Mouse (Mus musculus) adrenal gland, postnatal 14 days (tissue): ENCODE measurements at regions not wholly inside any gene's neighbourhood (a gene's known extent, or its start where the extent isn't known, plus 50 kb on each side); places are given as distances from the start of the nearest gene placed in this dataset.

ENCODE experiments used
- DNase-seq: peaks from one replicate; pipeline ENCODE4 v3.0.0; 2021; ENCODE audit warnings: mixed read lengths

DNA sequence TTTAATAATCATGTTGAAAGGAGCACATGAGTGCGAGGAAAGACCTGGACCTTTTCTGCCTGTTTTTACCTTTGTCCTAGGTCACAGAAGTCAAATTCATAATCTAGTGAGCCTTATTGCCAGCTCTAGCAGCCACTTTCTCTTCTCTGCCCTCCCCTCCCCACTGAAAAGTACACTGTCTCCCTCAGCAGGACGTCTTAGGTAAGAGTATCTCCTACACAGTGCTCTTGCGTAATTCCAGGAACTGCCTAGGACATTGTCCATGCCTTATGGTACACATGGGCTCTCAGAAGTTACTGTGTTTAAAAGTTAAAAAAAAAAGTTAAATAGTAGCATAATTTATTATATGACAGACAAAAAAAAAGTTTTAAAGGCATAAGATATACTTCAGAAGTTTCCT, 100.7 kb upstream of the Irak1bp1 start:
- no peak for DNase-seq

DNA sequence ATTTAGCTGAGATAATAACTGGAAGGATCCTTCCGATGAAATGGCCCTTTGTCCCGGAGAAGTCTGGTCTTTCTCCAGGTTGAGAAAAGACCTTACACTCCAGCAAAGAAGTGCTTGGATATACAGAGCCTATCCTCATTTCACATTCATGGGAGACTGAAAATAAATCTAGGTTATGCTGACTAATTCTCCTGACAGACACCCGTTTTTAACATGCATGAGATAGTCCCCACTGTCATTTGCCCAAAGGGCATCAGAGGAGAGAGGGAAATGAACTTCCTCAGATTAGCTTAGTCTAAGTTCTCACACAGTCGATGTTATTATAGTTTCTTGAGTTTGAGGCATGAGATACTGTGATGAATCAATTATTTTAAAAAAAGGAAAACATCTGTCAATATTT, 99.7 kb upstream of the Irak1bp1 start:
- DNase-seq, result no peak

DNA sequence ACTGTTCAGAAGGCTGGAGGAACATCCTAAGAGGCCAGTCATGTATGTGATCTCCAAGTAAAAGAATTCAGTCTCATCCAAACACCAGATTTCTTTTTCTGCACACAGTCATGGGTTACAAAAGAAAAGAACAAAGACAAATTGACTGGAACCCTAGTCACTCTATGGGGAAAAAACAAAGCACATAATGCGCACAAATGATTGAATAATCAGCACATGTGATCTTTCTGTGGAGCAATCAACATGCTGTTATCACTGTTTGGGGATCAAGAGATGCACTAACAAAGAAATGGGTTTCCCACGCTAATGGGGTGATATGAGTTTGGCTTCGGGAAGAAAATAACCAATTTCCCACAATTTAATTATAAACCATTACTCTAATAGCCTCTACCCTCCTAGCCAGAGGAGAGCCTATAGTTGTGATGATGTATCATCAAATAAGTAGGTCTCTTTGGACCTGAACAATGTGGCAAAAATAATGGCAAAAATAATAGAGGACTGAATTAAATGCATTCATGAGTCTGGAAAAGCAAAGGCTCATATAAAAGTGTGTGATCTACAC, 96.2 kb upstream of the Irak1bp1 start:
- no peak for DNase-seq

DNA sequence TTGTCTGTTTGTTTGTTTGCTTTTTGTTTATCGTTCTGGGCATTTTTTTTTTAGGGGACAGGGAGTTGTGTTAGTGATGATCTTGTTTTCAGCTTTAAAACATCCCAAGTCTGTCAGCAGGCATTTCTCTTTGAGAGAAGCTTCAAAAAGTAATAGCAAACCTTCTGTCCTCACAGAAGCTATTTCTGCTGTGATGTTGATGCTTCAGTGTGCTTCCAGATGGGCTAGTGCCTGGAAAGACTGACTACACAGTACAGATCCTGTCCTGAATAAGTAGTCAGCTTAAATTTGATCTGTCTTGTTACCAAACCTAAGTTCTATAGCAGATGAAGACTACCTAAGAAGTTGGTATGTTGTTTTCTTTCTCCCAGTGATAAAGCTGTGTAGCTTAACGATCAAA, 94.4 kb upstream of the Irak1bp1 start:
- no peak for DNase-seq

DNA sequence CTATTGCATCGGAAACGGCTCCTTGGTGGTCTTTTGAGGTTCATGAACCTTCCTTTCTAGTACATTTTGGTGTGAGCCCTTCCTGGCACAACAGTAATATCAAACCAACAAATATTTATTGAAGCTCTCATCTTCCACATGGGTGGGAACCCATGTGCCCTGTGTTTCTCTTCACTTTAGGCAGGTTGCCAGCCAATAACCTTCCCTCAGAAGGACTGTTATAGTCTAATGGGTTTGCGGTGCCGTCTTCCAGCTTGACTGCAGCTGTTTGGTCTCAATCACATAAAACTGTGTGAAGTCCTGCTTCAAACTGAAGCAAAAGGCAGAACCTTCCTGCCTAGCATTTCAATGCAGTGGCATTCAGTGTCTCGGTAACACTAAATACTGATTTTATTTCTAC, 69.4 kb upstream of the Irak1bp1 start:
- DNase-seq, result no peak

DNA sequence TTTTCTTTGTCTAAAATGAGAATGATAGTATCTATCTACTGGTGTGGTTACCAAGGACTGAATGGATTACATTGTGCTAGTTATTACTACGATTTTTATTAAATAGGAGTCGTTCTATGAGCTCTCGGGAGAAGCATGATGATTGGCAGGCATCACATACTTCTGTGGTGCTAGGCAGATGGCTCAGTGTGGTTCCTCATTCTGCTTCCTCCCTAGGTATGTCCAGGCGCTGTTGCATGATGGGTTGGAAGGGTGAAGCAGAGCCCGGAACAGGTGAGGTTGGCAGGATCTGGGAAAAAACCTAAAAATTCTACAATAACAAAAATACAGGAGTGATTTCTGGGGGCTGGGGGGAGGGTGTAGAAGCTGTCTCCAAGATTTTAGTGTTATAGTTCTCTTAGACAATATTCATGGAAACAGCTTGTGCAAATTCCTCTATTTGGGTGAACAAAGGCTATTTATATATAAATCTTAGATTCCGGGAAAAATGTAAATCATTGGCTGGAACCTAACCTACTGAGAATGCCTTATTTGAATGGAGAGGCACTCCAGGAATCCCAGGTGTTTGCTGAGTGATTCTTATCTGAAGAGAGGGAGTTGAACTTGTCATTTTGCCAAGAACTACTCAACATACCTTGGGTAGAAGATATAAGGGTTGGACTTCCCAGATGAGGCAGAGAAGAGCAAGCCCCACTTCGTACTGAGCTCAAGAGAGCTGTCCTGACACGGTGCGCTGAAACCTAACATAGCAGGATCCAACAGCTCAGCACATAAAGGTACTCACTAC, 68.5 kb upstream of the Irak1bp1 start:
- DNase-seq, result no peak

DNA sequence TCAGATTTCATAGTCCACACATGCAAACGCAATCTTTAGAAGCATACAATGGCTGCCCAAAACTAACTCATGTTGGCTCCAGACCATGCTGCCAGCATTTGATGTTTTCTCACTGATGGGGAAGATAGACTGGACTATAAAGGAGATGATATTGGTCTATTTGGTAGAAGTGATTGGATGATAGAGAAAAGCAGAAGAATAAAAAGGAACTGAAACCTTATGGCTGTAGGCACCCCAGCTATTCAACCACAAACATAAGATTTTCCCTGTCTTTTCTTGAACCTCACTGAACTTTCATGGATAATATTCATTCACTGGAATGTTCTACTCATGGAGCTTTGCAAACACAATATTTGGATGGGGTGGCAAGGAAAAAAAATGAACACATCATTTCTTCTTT, 65.7 kb upstream of the Irak1bp1 start:
- DNase-seq, result no peak
